Mouse (Mus musculus): ENCODE results near the gene Adarb1. TPM values are rescaled to one million over a fixed set of nuclear protein-coding genes. Genes with fewer than 3 reads are reported as not detected.

Adarb1 gene
- polyA plus RNA-seq, 2 experiments = 0.92 to 1.2 TPM

- H3K4me3 ChIP-seq (ENCODE audit: insufficient read depth in 1 of 2, low read depth in 2 of 2, low read length in 2 of 2) = no peak overlapping the region
- DNase-seq (ENCODE audit: low read depth in 3 of 3, low spot score in 3 of 3) = peak in 1 of 3 experiments; percentile 17
- H3K4me2 ChIP-seq (ENCODE audit: low read depth) = peak overlapping the region; percentile 9
- peak overlapping the region; percentile 12 for H3K27ac ChIP-seq
- ATAC-seq (ENCODE audit: insufficient read depth) = peak; percentile 66; the same call in 1 of the 2 replicates
- TF ChIP-seq CTCF (IDR thresholded peaks at IDR 0.05; ENCODE audit: low read depth) = no peak
- no peak for TF ChIP-seq EP300 (IDR thresholded peaks at IDR 0.05; ENCODE audit: low read depth)
- no peaks in the 10 kb centered on the region for H3K9me3 ChIP-seq (ENCODE audit: control insufficient read depth, low read length)
- H3K27me3 ChIP-seq (ENCODE audit: control insufficient read depth, insufficient read depth, low read length) = no peaks in the 10 kb centered on the region
- no peak overlapping the region; the same call in 1 of the 2 replicates for H3K9ac ChIP-seq (replicated peaks)
- H3K36me3 ChIP-seq (replicated peaks; ENCODE audit: control insufficient read depth, insufficient read depth, low read depth) = no peaks in the 10 kb centered on the region
- 35% methylated on average over 2 of the region's 2 CpGs for WGBS (ENCODE audit: insufficient replicate concordance)
- H3K4me1 ChIP-seq (replicated peaks; ENCODE audit: control insufficient read depth in 2 of 2, insufficient read depth in 2 of 2, low read length in 1 of 2) = peaks cover 25 to 38% of the 10 kb centered on the region in 2 experiments
These were observed 118.9 kb downstream of the Adarb1 start for GRCm38 (mm10) chr10:77299194-77299593.

DNA sequence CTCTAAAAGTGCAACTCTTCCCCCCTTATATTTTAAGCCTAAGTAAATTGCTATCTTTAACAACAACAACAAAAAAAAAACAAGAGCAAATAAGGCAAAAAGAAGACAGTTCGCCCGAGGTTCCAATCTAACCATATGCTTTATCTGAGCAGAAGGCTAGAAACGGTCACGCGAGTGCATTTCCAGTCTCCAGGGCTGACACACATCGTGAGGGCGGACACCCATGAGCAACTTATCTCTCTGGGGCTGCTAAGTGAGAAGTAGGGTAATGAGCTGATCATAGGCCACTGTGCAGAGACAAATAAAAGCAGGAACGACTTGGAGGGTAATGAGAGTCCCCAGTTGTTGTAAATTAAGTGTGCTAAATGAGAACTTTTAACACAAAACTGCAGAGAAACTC is 119.4 kb downstream of the Adarb1 start:
- no peak for TF ChIP-seq CTCF (IDR thresholded peaks at IDR 0.05; ENCODE audit: low read depth)
- peak; percentile 40; the same call in 1 of the 2 replicates for TF ChIP-seq EP300 (IDR thresholded peaks at IDR 0.05; ENCODE audit: low read depth)
- H3K4me1 ChIP-seq (replicated peaks; ENCODE audit: control insufficient read depth in 2 of 2, insufficient read depth in 2 of 2, low read length in 1 of 2) = peaks cover 25 to 38% of the 10 kb centered on the region in 2 experiments
- DNase-seq (ENCODE audit: low read depth in 3 of 3, low spot score in 3 of 3) (peak; percentile 33 to 52 (median 43)), ATAC-seq (ENCODE audit: insufficient read depth) (peak; percentile 78)
- H3K4me3 ChIP-seq (ENCODE audit: insufficient read depth in 1 of 2, low read depth in 2 of 2, low read length in 2 of 2) = no peak overlapping the region
- whole genome bisulfite sequencing (ENCODE audit: insufficient replicate concordance) = 16% methylated on average over 8 of the region's 8 CpGs
- H3K27ac ChIP-seq = no peak overlapping the region; the same call in 1 of the 2 replicates
- peak overlapping the region; percentile 9; the same call in 1 of the 2 replicates for H3K4me2 ChIP-seq (ENCODE audit: low read depth)
- no peaks in the 10 kb centered on the region for H3K36me3 ChIP-seq (replicated peaks; ENCODE audit: control insufficient read depth, insufficient read depth, low read depth)
- no peaks in the 10 kb centered on the region for H3K27me3 ChIP-seq (ENCODE audit: control insufficient read depth, insufficient read depth, low read length)
- H3K9me3 ChIP-seq (ENCODE audit: control insufficient read depth, low read length) = no peaks in the 10 kb centered on the region
- no peak overlapping the region for H3K9ac ChIP-seq (replicated peaks)

DNA sequence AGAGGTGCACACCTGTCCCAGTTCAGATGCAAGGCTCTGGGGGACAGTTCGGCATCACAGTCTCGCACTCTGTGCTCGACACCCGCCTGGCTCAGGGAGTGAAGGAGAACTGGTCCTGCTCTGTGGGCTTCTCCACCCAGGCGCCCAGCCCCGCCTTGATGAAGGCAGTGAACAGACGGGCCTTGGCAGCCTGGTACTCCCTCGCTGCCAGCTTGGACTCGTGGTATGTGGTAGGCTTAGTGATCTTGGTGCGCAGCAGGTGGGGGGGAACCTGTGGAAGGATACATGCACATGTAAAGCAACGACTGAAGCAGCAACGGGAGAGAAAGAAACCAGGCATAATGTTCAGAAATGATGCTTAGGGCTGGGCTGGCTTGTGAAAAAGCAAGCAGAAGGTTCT is 123.4 kb downstream of the Adarb1 start:
- no peak for ATAC-seq (ENCODE audit: insufficient read depth)
- Histone ChIP-seq H3K4me2 (ENCODE audit: low read depth) (no peak overlapping the region), H3K36me3 (replicated peaks; ENCODE audit: control insufficient read depth, insufficient read depth, low read depth) (no peaks in the 10 kb centered on the region), H3K9me3 (ENCODE audit: control insufficient read depth, low read length) (no peaks in the 10 kb centered on the region), H3K9ac (replicated peaks) (no peak overlapping the region), H3K27me3 (ENCODE audit: control insufficient read depth, insufficient read depth, low read length) (no peaks in the 10 kb centered on the region), H3K4me3 (ENCODE audit: insufficient read depth in 1 of 2, low read depth in 2 of 2, low read length in 2 of 2) (no peak overlapping the region), H3K27ac (no peak overlapping the region), H3K4me1 (replicated peaks; ENCODE audit: control insufficient read depth in 2 of 2, insufficient read depth in 2 of 2, low read length in 1 of 2) (peaks cover 8 to 22% of the 10 kb centered on the region in 2 experiments)
- TF ChIP-seq EP300 (IDR thresholded peaks at IDR 0.05; ENCODE audit: low read depth) = no peak
- TF ChIP-seq CTCF (IDR thresholded peaks at IDR 0.05; ENCODE audit: low read depth) = no peak
- DNase-seq (ENCODE audit: low read depth in 3 of 3, low spot score in 3 of 3) = no peak
- WGBS (ENCODE audit: insufficient replicate concordance) = 76% methylated on average over 12 of the region's 12 CpGs

DNA sequence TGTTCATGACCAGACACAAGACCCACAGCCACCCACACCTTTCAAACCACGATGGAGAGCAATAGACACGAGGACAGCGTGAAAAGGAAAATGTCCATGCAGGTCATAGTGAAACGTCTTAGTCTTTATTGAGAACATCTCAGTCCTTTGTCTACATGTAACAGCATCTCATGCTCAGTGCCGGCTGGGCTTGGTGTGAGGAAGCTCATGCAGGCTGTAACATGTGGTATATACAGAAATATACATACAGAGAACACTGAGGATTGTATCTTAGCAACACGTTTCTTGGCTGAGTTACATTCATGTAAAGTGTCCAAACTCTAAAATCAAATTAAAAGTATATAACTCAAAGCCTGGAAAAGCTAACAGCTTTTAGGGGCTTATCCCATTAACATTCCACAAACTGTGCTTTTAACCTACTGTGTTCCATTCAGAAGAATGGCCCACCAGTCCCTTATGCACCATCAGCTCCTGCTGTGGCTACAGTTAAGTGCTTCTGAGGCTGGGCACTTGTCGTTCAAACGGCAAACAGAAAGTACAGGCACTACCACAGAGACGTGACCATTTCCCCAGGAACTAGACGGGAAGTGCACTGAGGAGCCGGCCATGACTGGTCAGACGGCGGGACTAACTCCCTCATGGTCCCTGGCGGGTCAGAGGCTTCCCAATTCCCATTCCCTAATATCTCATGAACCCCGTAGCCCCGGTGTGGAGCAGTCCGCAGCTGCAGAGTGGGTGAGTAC is 127.3 kb downstream of the Adarb1 start:
- ATAC-seq (ENCODE audit: insufficient read depth) = no peak
- H3K27ac ChIP-seq = no peak overlapping the region
- H3K27me3 ChIP-seq (ENCODE audit: control insufficient read depth, insufficient read depth, low read length) = no peaks in the 10 kb centered on the region
- H3K9ac ChIP-seq (replicated peaks) = no peak overlapping the region
- no peak overlapping the region for H3K4me3 ChIP-seq (ENCODE audit: insufficient read depth in 1 of 2, low read depth in 2 of 2, low read length in 2 of 2)
- DNase-seq (ENCODE audit: low read depth in 3 of 3, low spot score in 3 of 3) = no peak
- WGBS (ENCODE audit: insufficient replicate concordance) = 62% methylated on average over 17 of the region's 17 CpGs
- H3K4me2 ChIP-seq (ENCODE audit: low read depth) = no peak overlapping the region
- 0 out of 4 replicates have a peak, but pooled peaks cover 0 to 1% of the 10 kb centered on the region in 2 experiments for H3K4me1 ChIP-seq (replicated peaks; ENCODE audit: control insufficient read depth in 2 of 2, insufficient read depth in 2 of 2, low read length in 1 of 2)
- no peaks in the 10 kb centered on the region for H3K9me3 ChIP-seq (ENCODE audit: control insufficient read depth, low read length)
- H3K36me3 ChIP-seq (replicated peaks; ENCODE audit: control insufficient read depth, insufficient read depth, low read depth) = no peaks in the 10 kb centered on the region
- TF ChIP-seq EP300 (IDR thresholded peaks at IDR 0.05; ENCODE audit: low read depth) (no peak), CTCF (IDR thresholded peaks at IDR 0.05; ENCODE audit: low read depth) (no peak)

GRCm38 (mm10) chr10:77289559-77289958 is 128.5 kb downstream of the Adarb1 start:
- DNase-seq (ENCODE audit: low read depth in 3 of 3, low spot score in 3 of 3) = no peak
- no peak for ATAC-seq (ENCODE audit: insufficient read depth)
- Histone ChIP-seq H3K4me2 (ENCODE audit: low read depth) (no peak overlapping the region), H3K9ac (replicated peaks) (no peak overlapping the region), H3K27me3 (ENCODE audit: control insufficient read depth, insufficient read depth, low read length) (no peaks in the 10 kb centered on the region), H3K36me3 (replicated peaks; ENCODE audit: control insufficient read depth, insufficient read depth, low read depth) (no peaks in the 10 kb centered on the region), H3K4me3 (ENCODE audit: insufficient read depth in 1 of 2, low read depth in 2 of 2, low read length in 2 of 2) (no peak overlapping the region), H3K9me3 (ENCODE audit: control insufficient read depth, low read length) (no peaks in the 10 kb centered on the region), H3K27ac (no peak overlapping the region), H3K4me1 (replicated peaks; ENCODE audit: control insufficient read depth in 2 of 2, insufficient read depth in 2 of 2, low read length in 1 of 2) (no peaks in the 10 kb centered on the region)
- TF ChIP-seq EP300 (IDR thresholded peaks at IDR 0.05; ENCODE audit: low read depth) = no peak
- TF ChIP-seq CTCF (IDR thresholded peaks at IDR 0.05; ENCODE audit: low read depth) = no peak
- 67% methylated on average over 8 of the region's 8 CpGs for WGBS (ENCODE audit: insufficient replicate concordance)

Data from liver, embryonic 14.5 days (tissue).